Mouse (Mus musculus) kidney, postnatal 0 days (tissue): ENCODE data around the gene Prkcsh. TPM values are rescaled to one million over a fixed set of nuclear protein-coding genes. Genes with fewer than 3 reads are reported as not detected.
A peak's percentile ranks its signal among the peaks of the same experiment; 100 is the strongest.

Experiments
- ATAC-seq: fragments of 200-750 bp; cut with Nextera tagmentation; replicated peaks from 2 replicates; pipeline ENCODE4 v1.8.0; 2017; ENCODE audit warnings: low read depth, moderate number of reproducible peaks, moderate TSS enrichment, moderate library complexity; ENCODE audit not compliant: low FRiP score
- DNase-seq: peaks from one replicate; pipeline ENCODE4 v3.0.0-alpha.2; 2016; ENCODE audit warnings: low spot score
- H3K27ac ChIP-seq: fragments of 300-500 bp; sonication (generic); 2 replicates; pipeline ENCODE4 v1.5.1; 2014; ENCODE audit warnings: mild to moderate bottlenecking
- H3K27me3 ChIP-seq: fragments of 300-500 bp; sonication (generic); 2 replicates; pipeline ENCODE4 v1.6.1; 2014; ENCODE audit warnings: low read length, mixed read lengths; ENCODE audit not compliant: insufficient read depth
- H3K36me3 ChIP-seq: fragments of 300-500 bp; sonication (generic); 2 replicates; pipeline ENCODE4 v1.6.1; 2014; ENCODE audit warnings: low read length, mixed read lengths; ENCODE audit not compliant: insufficient read depth
- H3K4me1 ChIP-seq: fragments of 300-500 bp; sonication (generic); replicated peaks from 2 replicates; pipeline ENCODE4 v1.6.1; 2014; ENCODE audit warnings: antibody characterized with exemption, low read length, mixed read lengths; ENCODE audit not compliant: insufficient read depth
- H3K4me2 ChIP-seq: fragments of 300-500 bp; sonication (generic); 2 replicates; pipeline ENCODE4 v1.6.1; 2014; ENCODE audit warnings: mild to moderate bottlenecking, low read length, moderate library complexity, mixed read lengths
- H3K4me3 ChIP-seq: fragments of 300-500 bp; sonication (generic); replicated peaks from 2 replicates; pipeline ENCODE4 v1.5.1; 2014; ENCODE audit warnings: low read depth, low read length
- H3K9ac ChIP-seq: fragments of 300-500 bp; sonication (generic); 2 replicates; pipeline ENCODE4 v1.6.1; 2014; ENCODE audit warnings: low read depth, low read length
- H3K9me3 ChIP-seq: fragments of 300-500 bp; sonication (generic); replicated peaks from 2 replicates; pipeline ENCODE4 v1.6.1; 2016; ENCODE audit warnings: low read length, inconsistent platforms, mixed read lengths
- CTCF ChIP-seq: IDR thresholded peaks from 2 replicates; pipeline ENCODE4 v1.5.1; 2016; ENCODE audit warnings: antibody characterized with exemption, low read depth, mild to moderate bottlenecking, moderate library complexity
- WGBS: fragments of 180-500 bp; shearing (Covaris S2); extraction: QIAGEN DNeasy Blood & Tissue Kit; methylation state at CpG from one replicate; pipeline ENCODE4 v1.1.7; 2014; 5-methylcytosine and 5-hydroxymethylcytosine counted together
- polyA plus RNA-seq: library from polyadenylated mRNA; unstranded; fragments of >200 nt; fragmentation: Nextera tagmentation; extraction: Ambion mirVana; gene quantifications from 2 replicates; pipeline ENCODE4 v1.2.1, GENCODE M21; 2015

Prkcsh gene
- polyA plus RNA-seq, 1 experiment from 2014 or later = 79.6 TPM

GRCm38 (mm10) chr9:22035300-22036044 lies 32.9 kb downstream of the Prkcsh start:
- TF ChIP-seq CTCF = no peak
- DNase-seq (no peak), ATAC-seq (no peak)
- H3K4me2 ChIP-seq = no peak overlapping the region
- 66% methylated on average over 6 of the region's 6 CpGs for WGBS
- H3K4me3 ChIP-seq = no peak overlapping the region
- H3K9ac ChIP-seq = no peak overlapping the region
- no peaks in the 10 kb centered on the region for H3K27me3 ChIP-seq
- H3K4me1 ChIP-seq = no peaks in the 10 kb centered on the region
- H3K27ac ChIP-seq = no peak overlapping the region
- H3K36me3 ChIP-seq = no peaks in the 10 kb centered on the region
- no peaks in the 10 kb centered on the region for H3K9me3 ChIP-seq

- no peaks in the 10 kb centered on the region for H3K9me3 ChIP-seq
- H3K4me1 ChIP-seq = no peaks in the 10 kb centered on the region
- no peak for DNase-seq
- H3K9ac ChIP-seq = no peak overlapping the region
- no peaks in the 10 kb centered on the region for H3K36me3 ChIP-seq
- no peak overlapping the region for H3K27ac ChIP-seq
- no peak for TF ChIP-seq CTCF
- WGBS = 52% methylated on average over 10 of the region's 10 CpGs
- no peak overlapping the region for H3K4me3 ChIP-seq
- H3K27me3 ChIP-seq = no peaks in the 10 kb centered on the region
- no peak overlapping the region for H3K4me2 ChIP-seq
- no peak for ATAC-seq
Observed at GRCm38 (mm10) chr9:22037826-22038225, 35.2 kb downstream of the Prkcsh start.

GRCm38 (mm10) chr9:22041832-22042231 lies 39.2 kb downstream of the Prkcsh start:
- 48% methylated on average over 2 of the region's 2 CpGs for WGBS
- ATAC-seq (no peak), DNase-seq (no peak)
- Histone ChIP-seq H3K9me3 (no peaks in the 10 kb centered on the region), H3K4me1 (no peaks in the 10 kb centered on the region), H3K36me3 (no peaks in the 10 kb centered on the region), H3K4me3 (no peak overlapping the region), H3K27me3 (no peaks in the 10 kb centered on the region), H3K27ac (no peak overlapping the region), H3K9ac (no peak overlapping the region), H3K4me2 (no peak overlapping the region)
- no peak for TF ChIP-seq CTCF

GRCm38 (mm10) chr9:22047329-22047728 lies 44.7 kb downstream of the Prkcsh start:
- H3K36me3 ChIP-seq = no peaks in the 10 kb centered on the region
- H3K9me3 ChIP-seq = no peaks in the 10 kb centered on the region
- no peak for DNase-seq
- no peak overlapping the region for H3K4me2 ChIP-seq
- peaks cover 10% of the 10 kb centered on the region for H3K4me1 ChIP-seq
- peaks cover 25% of the 10 kb centered on the region for H3K27me3 ChIP-seq
- TF ChIP-seq CTCF = no peak
- H3K9ac ChIP-seq = no peak overlapping the region
- no peak overlapping the region for H3K4me3 ChIP-seq
- ATAC-seq = no peak
- WGBS = 51% methylated on average over 9 of the region's 9 CpGs
- H3K27ac ChIP-seq = no peak overlapping the region

- peaks cover 35% of the 10 kb centered on the region for H3K27me3 ChIP-seq
- no peak overlapping the region for H3K4me2 ChIP-seq
- no peaks in the 10 kb centered on the region for H3K9me3 ChIP-seq
- no peak overlapping the region for H3K27ac ChIP-seq
- no peaks in the 10 kb centered on the region for H3K36me3 ChIP-seq
- ATAC-seq (no peak), DNase-seq (no peak)
- H3K4me3 ChIP-seq = no peak overlapping the region
- TF ChIP-seq CTCF = no peak
- H3K4me1 ChIP-seq = peaks cover 11% of the 10 kb centered on the region
- no peak overlapping the region for H3K9ac ChIP-seq
- 82% methylated on average over 11 of the region's 11 CpGs for WGBS
Observed at GRCm38 (mm10) chr9:22049315-22049714, 46.7 kb downstream of the Prkcsh start.

GRCm38 (mm10) chr9:22049721-22050270 lies 47.2 kb downstream of the Prkcsh start:
- peaks cover 16% of the 10 kb centered on the region for H3K4me1 ChIP-seq
- H3K9me3 ChIP-seq = no peaks in the 10 kb centered on the region
- no peak for ATAC-seq
- DNase-seq = no peak
- WGBS = 57% methylated on average over 4 of the region's 4 CpGs
- H3K27ac ChIP-seq = no peak overlapping the region
- no peak for TF ChIP-seq CTCF
- no peaks in the 10 kb centered on the region for H3K36me3 ChIP-seq
- 0 out of 2 replicates have a peak overlapping the region, but pooled peaks have one; percentile 21 for H3K4me3 ChIP-seq
- H3K4me2 ChIP-seq = no peak overlapping the region
- peaks cover 38% of the 10 kb centered on the region for H3K27me3 ChIP-seq
- no peak overlapping the region for H3K9ac ChIP-seq
